Mouse (Mus musculus) kidney, adult 8-10 months (tissue): ENCODE data around the gene 5730522E02Rik.

Source experiments
- DNase-seq, 2 experiments: peaks; one replicate each; pipeline ENCODE4 v3.0.0; 2022

5730522E02Rik gene

DNA sequence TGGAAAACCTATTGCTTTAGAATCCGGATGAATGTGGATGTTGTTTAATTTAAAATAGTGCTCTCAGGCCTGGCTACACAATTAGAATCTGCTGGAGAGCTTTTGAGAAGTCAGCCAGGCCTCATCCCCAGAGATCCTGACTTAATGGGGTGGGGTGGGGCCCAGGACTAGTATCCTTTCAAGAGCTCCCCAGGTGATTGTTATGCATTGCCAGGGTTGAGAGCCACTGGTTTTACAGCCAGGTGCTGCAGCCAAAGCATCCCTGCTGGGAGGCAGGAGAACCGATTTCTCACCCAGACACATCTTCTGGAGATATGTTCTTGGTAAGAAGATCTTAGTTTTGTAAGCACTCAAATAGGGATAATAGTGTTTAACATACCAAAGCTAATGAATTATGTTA, 216.4 kb downstream of the 5730522E02Rik start:
- no peak for DNase-seq

- DNase-seq: no peak
These were observed 218.3 kb downstream of the 5730522E02Rik start for GRCm38 (mm10) chr11:25992216-25992615.

DNA sequence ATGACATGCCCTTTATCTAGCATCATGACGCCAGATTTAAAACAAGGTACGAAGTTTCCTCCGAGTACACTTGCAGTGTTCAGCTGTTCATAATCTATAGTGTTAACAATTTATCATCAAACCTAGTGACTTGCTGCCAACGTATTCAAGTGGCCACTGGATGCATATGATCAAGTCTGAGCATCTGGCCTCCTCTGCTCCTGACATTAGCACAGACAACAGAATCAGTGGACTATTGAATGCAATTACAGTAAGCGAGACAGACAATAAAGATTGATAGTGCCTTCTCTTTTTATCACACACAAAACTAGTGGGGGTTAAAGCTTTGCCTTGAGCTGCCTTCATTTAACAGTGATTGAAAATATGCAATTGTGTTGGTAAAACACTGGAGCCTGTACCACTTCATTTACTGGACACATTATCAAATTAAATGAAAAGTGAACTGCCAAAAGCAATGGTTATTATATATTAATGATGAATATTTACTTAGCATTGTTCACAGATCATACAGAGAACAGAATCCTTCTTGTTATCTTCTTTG, 231.8 kb downstream of the 5730522E02Rik start:
- DNase-seq: no peak

GRCm38 (mm10) chr11:25941504-25941903, 269.1 kb downstream of the 5730522E02Rik start:
- no peak for DNase-seq

DNA sequence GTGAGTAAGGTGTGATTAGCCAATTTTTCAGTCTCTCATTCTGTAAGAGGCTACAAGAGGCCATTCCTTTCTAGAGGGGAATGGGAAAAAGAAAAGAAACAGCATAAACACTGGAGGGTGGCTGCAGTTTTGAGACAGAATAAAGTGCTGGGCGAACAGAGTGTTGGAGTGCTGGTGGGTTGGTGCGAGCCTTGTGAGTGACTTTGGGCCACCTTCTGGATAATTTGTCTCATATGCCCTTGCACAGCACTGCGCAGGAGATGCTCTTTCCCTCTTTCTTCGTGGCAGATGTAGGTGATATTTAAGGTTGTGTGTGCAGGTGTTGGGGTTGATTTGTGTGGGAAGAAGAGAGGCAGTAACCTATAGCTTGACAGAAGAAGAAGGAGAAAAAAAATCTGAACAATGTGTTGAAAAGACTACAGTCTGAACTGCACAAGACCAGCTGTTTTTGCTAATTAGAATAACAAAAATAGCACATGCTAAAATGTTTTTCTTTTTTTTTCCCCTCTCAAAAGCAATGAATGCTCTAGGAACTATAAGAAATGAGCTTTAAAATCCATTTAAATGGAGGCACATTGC, 269.8 kb downstream of the 5730522E02Rik start:
- DNase-seq: no peak

DNA sequence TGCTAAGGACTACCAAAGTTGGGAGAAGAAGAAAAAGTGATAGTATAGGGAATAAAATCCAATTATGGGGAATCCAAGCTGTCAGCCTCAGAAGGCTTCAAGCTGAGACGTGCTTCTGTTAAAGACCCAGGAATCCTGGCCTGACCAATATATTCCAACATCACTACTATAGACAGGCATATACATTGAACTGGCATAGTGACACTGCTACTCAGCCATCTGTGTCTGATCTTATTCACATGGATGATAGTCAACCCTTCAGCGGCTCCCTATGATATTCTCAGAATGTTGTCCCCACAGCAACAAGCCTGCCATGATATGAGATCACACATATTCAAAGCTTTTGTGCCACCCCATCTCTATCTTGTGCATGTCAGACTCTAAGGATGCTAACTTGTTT, 284.3 kb downstream of the 5730522E02Rik start:
- no peak for DNase-seq

DNA sequence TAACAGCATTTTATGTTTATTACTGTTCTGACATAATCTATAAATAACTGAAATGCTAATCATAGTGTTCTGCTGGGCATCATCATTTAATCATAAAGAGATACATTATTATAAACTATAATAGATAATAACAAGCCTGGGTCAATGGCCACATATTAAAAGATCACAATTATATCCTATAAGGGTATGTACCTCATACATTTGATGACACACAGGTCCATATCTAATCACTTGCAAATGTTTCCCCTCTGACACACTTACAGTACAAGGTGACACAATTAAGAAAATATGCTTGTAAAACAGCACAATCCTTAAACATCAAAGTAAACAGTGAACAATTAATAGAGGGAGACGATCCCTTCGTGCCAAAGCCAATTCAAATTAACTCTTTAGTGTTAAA, 308.2 kb downstream of the 5730522E02Rik start:
- no peak for DNase-seq

DNA sequence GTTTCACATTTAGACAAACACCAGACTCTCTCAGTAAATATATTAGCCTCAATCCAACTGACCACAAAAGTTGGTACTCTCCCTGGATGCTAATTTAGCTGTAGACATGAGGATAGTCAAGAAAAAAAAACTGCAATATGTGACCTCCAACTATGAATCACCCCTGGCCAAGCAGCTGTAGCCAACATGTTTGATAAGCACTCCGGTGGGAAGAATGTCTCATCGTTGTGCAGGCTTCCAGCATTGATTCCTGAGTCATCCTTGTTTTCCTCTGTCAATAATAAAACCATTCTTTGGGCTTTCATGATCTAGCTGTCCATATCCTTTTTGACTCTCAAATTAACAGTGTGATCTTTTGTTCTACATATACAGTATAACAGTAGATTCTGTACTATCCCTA, 308.9 kb downstream of the 5730522E02Rik start:
- DNase-seq: no peak

GRCm38 (mm10) chr11:25893906-25894305, 316.7 kb downstream of the 5730522E02Rik start:
- no peak for DNase-seq

GRCm38 (mm10) chr11:25872983-25873382, 337.6 kb downstream of the 5730522E02Rik start:
- no peak for DNase-seq

GRCm38 (mm10) chr11:25872317-25872716, 338.2 kb downstream of the 5730522E02Rik start:
- no peak for DNase-seq

- no peak for DNase-seq
These were observed 344.3 kb downstream of the 5730522E02Rik start for GRCm38 (mm10) chr11:25866292-25866691.

DNA sequence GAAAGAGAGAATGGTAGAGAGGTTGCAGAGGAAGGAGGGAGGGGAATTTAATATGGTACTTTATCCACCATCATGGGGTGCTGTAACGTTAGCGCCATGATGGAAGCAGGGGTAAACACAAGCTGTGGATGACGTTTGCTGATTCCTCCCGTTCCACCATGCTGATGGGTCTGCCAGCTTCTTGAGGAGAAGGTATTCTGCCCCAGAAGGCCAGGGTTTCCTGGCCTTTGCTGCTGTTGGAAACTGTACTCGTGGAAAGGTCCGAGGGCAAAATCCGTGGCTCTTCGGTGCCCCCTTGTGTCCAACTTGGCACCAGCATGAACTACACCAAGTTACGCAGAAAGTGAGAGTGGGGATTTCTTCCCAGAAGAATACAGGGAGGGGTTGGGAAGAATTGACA, 347.9 kb downstream of the 5730522E02Rik start:
- peak; percentile 5 to 58 for DNase-seq

- no peak for DNase-seq
These were observed 353.7 kb downstream of the 5730522E02Rik start for GRCm38 (mm10) chr11:25856629-25857568.

DNA sequence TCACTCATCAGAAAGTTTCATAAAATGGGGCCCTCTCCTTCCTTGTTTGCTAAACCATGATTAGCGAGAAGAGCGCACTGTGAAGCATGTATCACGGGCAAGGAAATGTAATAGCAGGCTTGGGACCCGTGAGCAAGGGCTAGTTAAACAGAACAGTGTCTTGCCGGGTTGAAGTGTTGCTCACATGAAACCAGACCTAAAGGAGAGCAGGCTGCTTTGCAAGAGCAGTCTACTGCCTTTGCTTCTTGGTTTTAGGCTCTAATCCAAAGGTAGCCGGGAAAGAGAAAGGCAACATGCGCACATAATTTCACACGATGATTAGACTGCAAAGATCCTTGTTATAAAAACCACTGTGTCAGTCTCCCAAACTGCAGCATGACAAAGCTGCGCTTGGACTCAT, 354.8 kb downstream of the 5730522E02Rik start:
- DNase-seq: no peak

- no peak for DNase-seq
These were observed 356.3 kb downstream of the 5730522E02Rik start for GRCm38 (mm10) chr11:25854216-25854615.

GRCm38 (mm10) chr11:25853032-25853431, 357.5 kb downstream of the 5730522E02Rik start:
- DNase-seq: no peak

DNA sequence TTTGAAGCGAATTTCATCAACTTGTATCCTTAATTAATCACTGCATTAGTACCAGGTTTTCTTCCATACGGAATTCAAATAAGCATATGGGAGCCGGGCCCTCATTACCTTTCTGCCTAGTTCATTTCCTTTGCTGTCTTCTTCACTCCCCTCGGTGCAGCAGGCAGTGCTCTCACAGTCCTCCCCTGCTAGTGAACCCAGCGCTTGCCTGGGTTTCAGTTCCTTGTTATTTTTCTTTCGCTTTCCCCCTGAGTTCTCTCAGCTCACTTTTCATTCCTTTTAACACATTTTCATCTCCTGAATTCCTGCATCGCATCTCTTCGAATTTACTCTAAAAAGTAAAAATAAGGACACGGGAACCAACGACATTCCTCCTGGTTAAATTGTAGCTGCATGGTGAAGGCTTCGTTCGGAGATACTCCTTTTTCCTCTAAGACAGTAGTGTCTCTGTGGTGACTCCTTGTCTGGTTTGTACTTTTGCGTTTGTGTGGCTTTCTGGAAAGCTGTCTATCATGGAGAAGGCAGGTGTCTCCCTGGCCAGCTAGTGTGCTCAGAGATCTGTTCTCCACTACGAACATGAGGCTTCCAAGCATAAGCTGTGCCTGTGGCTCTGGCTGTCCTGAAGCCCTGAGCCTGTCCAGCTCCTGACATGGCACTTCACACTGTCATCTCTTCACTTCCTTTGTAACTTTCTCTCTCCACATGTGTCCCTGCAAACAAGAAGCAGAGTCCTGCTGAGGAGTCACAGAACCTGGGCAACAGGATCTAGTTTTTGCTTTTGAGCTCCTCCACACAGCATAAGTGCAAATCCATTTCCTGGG, 361.5 kb downstream of the 5730522E02Rik start:
- DNase-seq: no peak

- DNase-seq: no peak
These were observed 372.1 kb downstream of the 5730522E02Rik start for GRCm38 (mm10) chr11:25838451-25838850.

DNA sequence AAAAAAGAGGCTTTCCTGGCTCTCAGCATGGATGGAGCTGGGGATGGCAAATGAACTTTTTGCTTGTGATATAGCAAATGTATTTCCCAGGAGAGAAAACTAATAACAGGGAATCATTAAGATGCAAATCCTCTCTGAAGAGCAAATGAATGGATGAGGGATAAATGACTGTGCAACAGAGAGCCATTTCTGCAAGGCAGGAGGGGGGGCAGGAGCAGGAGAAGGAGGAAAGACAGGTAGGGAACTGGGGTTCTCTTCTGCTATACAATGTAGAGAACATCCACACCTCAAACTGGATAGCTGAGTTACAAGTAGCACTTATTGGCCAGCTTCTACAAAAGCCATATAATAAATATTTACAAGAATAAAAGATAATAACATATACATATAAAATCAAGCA, 390.8 kb downstream of the 5730522E02Rik start:
- no peak for DNase-seq

DNA sequence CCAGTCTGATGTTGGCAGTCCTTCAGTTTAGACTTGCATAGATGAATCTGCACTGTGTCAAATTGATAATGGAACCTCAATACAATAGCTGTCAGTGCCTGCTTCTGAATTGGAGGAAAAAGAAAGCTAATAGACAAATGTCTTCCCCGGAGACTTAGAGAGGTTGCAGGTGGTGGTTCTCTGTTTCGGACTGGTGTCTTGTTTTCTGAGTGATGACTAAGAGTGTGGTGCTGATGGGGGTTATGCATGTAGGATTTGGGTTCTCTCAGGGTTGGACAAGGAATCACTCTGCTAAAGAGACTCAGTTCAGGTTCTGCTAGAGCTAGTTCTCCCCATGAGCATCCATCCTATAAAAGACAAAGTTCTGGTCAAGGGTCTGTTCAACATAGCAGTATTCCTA, 397.1 kb downstream of the 5730522E02Rik start:
- DNase-seq: no peak

DNA sequence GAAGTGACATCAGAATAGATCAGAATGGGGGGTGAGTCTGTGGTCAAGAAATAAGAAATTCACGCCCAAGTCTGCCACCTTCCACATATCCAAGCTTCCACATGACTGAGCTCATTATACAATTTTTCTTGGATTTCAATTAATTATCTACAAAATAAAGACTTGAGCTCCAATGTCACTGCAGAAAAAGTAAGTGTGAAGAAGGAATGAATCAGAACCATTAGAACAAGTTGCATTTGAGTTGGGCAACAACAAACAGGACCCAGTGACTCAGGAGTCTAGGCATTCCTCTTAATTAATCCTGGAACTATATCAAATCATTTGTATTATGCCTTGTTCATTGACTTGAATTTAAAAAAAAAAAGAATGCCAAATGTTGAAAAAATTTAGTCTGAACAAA, 422.9 kb downstream of the 5730522E02Rik start:
- no peak for DNase-seq

DNA sequence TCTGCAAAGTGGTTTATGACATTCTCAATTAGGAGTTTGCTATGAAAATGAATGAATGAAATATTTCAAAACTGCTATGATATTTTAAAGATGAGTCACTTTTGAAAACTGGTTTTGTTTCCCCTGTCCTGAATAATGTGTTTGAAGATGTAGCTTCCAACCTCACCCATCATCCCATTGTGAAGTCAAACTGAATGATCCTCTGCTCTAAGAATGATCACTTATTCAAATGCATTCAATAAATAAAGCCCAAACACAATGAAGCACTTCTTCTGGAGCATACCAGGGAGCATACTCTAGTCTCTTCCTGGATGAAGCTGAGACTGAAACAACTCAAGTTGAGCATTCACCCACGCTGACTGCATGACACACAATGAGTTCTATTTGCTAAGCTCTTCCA, 438.3 kb downstream of the 5730522E02Rik start:
- DNase-seq: no peak
